Mouse (Mus musculus) brain, embryonic 14.5 days (tissue): ENCODE measurements around the gene Spata17.

Source experiments
- CTCF ChIP-seq: fragments of 200-500 bp; IDR thresholded peaks from 2 replicates; pipeline ENCODE4 v1.5.1; 2012; ENCODE audit warnings: inconsistent platforms, mild to moderate bottlenecking, moderate library complexity, borderline replicate concordance; ENCODE audit not compliant: insufficient read depth, insufficient read length; ENCODE audit errors: extremely low read depth
- POLR2A ChIP-seq: fragments of 200-500 bp; IDR thresholded peaks from 2 replicates; pipeline ENCODE4 v1.6.1; 2012; ENCODE audit warnings: mild to moderate bottlenecking, inconsistent platforms, borderline replicate concordance; ENCODE audit not compliant: poor library complexity, insufficient read depth, insufficient read length, severe bottlenecking; ENCODE audit errors: extremely low read depth

DNA sequence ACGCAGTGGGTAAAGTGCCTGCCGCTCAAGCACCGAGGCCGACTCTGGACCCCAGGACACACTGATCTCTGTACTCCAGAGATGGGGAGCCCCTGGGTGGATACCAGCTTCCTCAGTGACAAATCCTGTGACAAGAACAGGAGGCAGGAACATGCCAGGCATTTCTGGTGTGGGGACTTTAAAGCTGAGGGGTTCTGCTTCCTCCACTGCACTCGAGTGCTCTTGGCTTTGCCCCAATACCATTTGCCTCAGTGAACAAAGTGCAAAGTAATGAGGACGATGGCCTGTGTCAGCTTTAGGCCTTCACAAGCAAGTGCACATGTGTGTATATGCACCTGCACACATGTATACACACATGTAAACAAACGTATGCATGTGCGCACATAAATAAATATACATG lies 164.0 kb downstream of the Spata17 start:
- TF ChIP-seq CTCF = no peak
- no peak for TF ChIP-seq POLR2A
